Mouse (Mus musculus) lung, embryonic 16.5 days (tissue): ENCODE results near the gene Smarca4. TPM values are rescaled to one million over a fixed set of nuclear protein-coding genes. Genes with fewer than 3 reads are reported as not detected.

Experiments
- ATAC-seq: fragments of 200-750 bp; cut with Nextera tagmentation; 2 replicates; pipeline ENCODE4 v1.8.0; 2017; ENCODE audit warnings: low read depth, mild to moderate bottlenecking, moderate library complexity
- H3K27ac ChIP-seq: fragments of 300-500 bp; sonication (generic); 2 replicates; pipeline ENCODE4 v1.5.1; 2014; ENCODE audit warnings: mild to moderate bottlenecking, control low read depth, low read length
- H3K27me3 ChIP-seq: fragments of 300-500 bp; sonication (generic); 2 replicates; pipeline ENCODE4 v1.6.1; 2014; ENCODE audit warnings: low read depth, low read length, mixed read lengths; ENCODE audit not compliant: control insufficient read depth, insufficient read depth
- H3K36me3 ChIP-seq: fragments of 300-500 bp; sonication (generic); 2 replicates; pipeline ENCODE4 v1.6.1; 2014; ENCODE audit warnings: low read length; ENCODE audit not compliant: control insufficient read depth, insufficient read depth
- H3K4me1 ChIP-seq: fragments of 300-500 bp; sonication (generic); replicated peaks from 2 replicates; pipeline ENCODE4 v1.6.1; 2014; ENCODE audit warnings: low read length, mixed read lengths; ENCODE audit not compliant: control insufficient read depth, insufficient read depth
- H3K4me2 ChIP-seq: fragments of 300-500 bp; sonication (generic); 2 replicates; pipeline ENCODE4 v1.6.1; 2014; ENCODE audit warnings: low read depth, low read length, control low read depth
- H3K4me3 ChIP-seq: fragments of 300-500 bp; sonication (generic); 2 replicates; pipeline ENCODE4 v1.5.1; 2014; ENCODE audit warnings: mild to moderate bottlenecking, low read length, control low read depth
- H3K9ac ChIP-seq: fragments of 300-500 bp; sonication (generic); 2 replicates; pipeline ENCODE4 v1.6.1; 2014; ENCODE audit warnings: low read length, control low read depth
- H3K9me3 ChIP-seq: fragments of 300-500 bp; sonication (generic); 2 replicates; pipeline ENCODE4 v1.6.1; 2016; ENCODE audit warnings: low read length; ENCODE audit not compliant: control insufficient read depth
- WGBS: fragments of 180-500 bp; shearing (Covaris S2); extraction: QIAGEN DNeasy Blood & Tissue Kit; methylation state at CpG from one replicate; pipeline ENCODE4 v1.1.7; 2014; 5-methylcytosine and 5-hydroxymethylcytosine counted together
- polyA plus RNA-seq: library from polyadenylated mRNA; unstranded; fragments of >200 nt; fragmentation: Nextera tagmentation; extraction: Ambion mirVana; gene quantifications from 2 replicates; pipeline ENCODE4 v1.2.1, GENCODE M21; 2015

Smarca4 gene
- 68.3 and 74.0 TPM in 2 replicates for polyA plus RNA-seq

DNA sequence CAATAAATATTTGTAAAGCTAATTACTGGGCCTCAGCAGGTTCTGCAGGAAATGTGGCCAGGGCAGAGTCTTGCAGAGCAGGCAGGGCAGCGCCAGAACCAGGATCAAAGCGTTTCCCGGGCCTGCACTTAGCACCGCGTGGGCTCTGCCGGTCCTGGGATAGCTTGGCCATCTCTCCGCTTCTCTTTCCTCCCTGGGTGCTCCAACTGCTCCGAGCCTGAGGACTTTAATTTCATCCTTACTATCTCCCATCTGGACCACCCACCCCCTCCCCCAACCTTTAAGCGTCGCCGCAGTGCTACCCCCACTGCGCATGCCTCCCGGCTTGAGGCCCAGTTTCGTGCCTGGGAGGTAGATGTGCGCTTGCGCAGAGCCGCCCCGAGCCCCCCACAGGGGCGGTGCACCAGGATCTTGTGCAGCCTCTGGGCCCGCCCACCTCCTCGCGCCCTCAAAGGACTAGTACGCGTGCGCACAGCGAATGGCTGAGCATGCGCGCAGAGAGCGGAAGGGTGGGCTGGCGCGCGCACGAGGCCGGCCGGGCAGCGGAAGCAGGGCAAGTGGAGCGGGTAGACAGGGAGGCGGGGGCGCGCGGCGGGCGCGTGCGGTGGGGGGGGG lies at the start of gene Smarca4:
Gene Smarca4, plus strand, starts transcription at position 553 of the 615 bp plus-strand sequence.
- peak within 1 kb of the TSS; percentile 98 for H3K27ac ChIP-seq
- peak within 1 kb of the TSS; percentile 83 for H3K4me3 ChIP-seq
- no peaks in the 10 kb centered on the region for H3K36me3 ChIP-seq
- peak; percentile 96 for ATAC-seq
- peak within 1 kb of the TSS; percentile 78 for H3K4me2 ChIP-seq
- no peaks in the 10 kb centered on the region for H3K9me3 ChIP-seq
- H3K4me1 ChIP-seq, result peaks cover 7% of the 10 kb centered on the region
- WGBS, result under 1% methylated on average over 35 of the region's 45 CpGs
- no peaks in the 10 kb centered on the region for H3K27me3 ChIP-seq
- peak within 1 kb of the TSS; percentile 94 for H3K9ac ChIP-seq

DNA sequence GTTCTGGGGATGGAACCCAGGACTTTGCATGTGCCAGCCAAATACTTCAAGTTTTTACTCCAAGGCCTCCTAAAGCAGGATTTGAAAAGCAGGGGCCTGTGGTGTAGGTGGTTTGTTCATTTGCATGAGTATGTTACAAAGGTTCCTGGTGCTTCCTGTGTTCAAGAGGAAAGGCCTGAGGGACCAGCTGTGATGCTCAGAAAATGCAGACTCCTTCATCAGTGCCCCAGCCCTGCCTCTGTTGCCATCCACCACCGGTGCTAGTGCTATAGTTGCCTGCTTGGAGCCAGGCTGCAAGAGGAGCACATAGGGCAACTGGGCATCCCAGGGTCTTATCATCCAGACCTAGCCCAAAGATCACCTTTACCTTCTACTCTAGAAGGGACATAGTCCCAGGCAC lies 49.4 kb upstream of the Smarca4 start:
- Histone ChIP-seq H3K9ac (no peak overlapping the region), H3K27me3 (no peaks in the 10 kb centered on the region), H3K4me2 (no peak overlapping the region), H3K27ac (no peak overlapping the region), H3K4me1 (no peaks in the 10 kb centered on the region), H3K4me3 (no peak overlapping the region), H3K36me3 (peaks cover 15% of the 10 kb centered on the region), H3K9me3 (no peaks in the 10 kb centered on the region)
- no peak for ATAC-seq
- 73% methylated on average over 1 of the region's 1 CpGs for whole genome bisulfite sequencing

DNA sequence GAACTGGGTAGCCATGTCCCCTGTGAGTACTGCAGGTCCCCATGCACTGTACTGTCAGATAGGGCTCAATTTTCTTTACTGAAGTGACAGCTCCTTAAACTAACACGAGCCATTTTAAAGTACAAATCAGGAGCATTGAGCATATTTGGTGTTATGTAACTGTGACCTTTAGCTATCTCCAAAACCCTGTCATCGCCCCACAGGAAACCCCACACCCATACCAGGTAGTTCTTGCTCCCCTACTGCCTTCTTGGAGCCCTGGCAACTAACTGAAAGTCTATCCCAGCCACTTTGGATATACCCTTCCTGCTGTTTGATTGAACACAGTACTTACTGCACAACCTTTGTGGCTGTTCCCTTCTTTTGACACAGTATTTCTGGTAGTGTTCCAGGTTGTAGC lies 48.9 kb upstream of the Smarca4 start:
- WGBS, result 74% methylated on average over 2 of the region's 2 CpGs
- H3K4me2 ChIP-seq, result no peak overlapping the region
- no peak for ATAC-seq

DNA sequence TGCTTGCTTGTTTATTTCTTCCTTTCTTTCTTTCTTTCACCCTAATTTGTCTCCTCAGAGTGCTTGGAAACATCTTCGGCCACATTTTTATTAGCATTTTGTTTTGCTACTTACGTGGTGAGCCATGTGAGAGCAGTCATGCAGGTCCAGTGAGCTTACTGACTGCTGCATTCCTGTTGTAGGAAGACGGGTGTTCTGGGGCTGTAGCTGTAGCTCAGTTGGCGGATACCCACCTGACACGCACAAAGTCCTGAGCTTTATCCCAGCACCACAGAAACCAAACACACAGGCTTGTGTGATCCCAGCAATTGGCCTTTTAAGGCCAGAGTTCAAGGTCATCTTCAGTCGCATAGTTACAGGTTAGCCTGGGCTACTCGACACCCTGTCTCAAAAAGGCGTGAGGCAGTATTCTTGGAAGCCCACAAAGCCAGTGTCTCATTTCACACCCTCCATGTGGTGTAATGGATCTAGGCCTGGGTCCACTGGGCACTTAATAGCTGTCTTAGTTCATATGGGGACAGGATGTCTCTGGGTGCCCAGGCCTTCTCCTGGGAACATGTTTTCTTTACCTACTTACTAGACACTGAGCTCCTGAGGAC lies 47.2 kb upstream of the Smarca4 start:
- Histone ChIP-seq H3K4me1 (no peaks in the 10 kb centered on the region), H3K36me3 (peaks cover 19% of the 10 kb centered on the region), H3K9ac (no peak overlapping the region), H3K27ac (no peak overlapping the region), H3K4me2 (no peak overlapping the region), H3K4me3 (no peak overlapping the region), H3K27me3 (no peaks in the 10 kb centered on the region), H3K9me3 (no peaks in the 10 kb centered on the region)
- WGBS, result 86% methylated on average over 8 of the region's 8 CpGs
- no peak for ATAC-seq

More for the DNA sequence above, 48.9 kb upstream of the Smarca4 start:
- Histone ChIP-seq H3K4me3 (no peak overlapping the region), H3K4me1 (no peaks in the 10 kb centered on the region), H3K9me3 (no peaks in the 10 kb centered on the region), H3K27ac (no peak overlapping the region), H3K9ac (no peak overlapping the region), H3K27me3 (no peaks in the 10 kb centered on the region), H3K36me3 (peaks cover 15% of the 10 kb centered on the region)

DNA sequence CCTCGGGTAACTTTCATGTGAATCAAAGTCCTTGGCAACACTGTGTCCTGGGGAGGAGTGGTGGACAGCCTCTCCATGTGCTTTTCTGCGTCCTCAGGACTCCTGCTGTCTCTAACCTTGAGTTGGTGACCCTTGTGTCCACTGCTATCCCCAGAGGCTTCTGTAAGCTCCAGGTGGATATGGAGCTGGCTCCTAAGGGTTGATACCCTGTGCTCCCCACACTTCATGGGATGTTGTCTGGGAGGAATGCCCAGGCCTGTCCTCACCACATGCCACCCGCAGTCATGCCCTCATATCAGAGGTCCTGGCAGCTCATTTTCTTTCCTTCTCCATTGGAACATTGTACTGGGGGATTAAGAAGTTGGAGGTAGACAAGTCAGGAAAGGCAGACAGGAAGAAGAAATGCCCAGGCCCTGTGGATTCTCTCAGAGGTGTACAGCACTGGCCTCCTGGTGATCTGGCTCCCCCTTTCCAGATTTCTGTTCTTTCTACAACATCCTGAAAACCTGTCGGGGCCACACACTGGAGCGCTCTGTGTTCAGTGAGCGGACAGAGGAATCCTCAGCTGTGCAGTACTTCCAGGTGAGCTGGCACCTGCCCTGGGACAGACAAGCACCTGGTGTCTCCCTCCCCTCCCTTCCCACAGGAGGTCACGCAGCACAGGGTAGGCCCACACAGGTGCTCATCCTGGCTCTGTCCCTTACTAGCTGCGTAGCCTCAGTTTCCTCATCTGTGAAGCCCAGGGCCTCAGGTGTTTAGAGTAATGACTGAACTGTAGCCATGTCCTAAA lies 41.8 kb upstream of the Smarca4 start:
- Histone ChIP-seq H3K27ac (no peak overlapping the region), H3K9me3 (no peaks in the 10 kb centered on the region), H3K36me3 (peaks cover 37% of the 10 kb centered on the region), H3K27me3 (no peaks in the 10 kb centered on the region), H3K4me1 (no peaks in the 10 kb centered on the region), H3K4me3 (no peak overlapping the region), H3K4me2 (no peak overlapping the region), H3K9ac (no peak overlapping the region)
- 88% methylated on average over 8 of the region's 8 CpGs for WGBS
- ATAC-seq, result no peak

DNA sequence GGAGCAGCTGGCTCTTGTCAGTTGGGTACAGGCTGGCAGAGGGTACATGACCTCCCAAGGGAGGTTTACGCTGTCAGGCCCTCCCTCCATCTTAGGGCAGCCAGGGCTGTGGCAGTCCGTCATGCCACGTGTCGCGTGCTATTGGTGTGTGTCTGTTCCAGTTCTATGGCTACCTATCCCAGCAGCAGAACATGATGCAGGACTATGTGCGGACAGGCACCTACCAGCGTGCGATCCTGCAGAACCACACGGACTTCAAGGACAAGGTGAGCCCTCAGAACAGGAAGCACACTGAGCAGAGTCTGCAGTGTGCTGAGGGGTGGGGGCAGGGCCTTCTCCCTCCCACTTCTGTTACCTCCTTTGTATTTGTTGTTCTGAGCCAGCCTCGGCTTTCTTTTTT lies 40.7 kb upstream of the Smarca4 start:
- Histone ChIP-seq H3K9ac (no peak overlapping the region), H3K27me3 (no peaks in the 10 kb centered on the region), H3K27ac (no peak overlapping the region), H3K4me3 (no peak overlapping the region), H3K4me1 (no peaks in the 10 kb centered on the region), H3K9me3 (no peaks in the 10 kb centered on the region), H3K4me2 (no peak overlapping the region), H3K36me3 (peaks cover 35% of the 10 kb centered on the region)
- ATAC-seq, result no peak
- 95% methylated on average over 10 of the region's 10 CpGs for WGBS

DNA sequence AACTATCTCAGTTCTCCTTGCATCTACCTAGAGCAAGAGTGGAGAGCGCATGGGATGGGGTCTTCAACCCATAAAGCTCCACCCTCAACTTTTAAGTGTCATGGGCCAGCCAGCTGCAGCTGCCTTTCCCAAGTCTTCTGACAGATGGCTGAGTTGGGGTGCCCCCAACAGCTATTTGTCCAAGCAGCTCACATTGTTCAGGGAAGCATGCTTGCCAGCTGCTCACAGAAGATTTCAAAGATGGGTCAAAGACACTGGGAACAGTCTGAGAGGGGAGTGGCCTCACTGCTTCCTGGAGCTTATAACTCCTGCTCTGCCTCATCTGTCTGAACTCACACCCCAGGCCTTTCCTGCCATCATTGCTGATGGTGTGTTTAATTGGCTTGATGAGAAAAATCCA lies 39.7 kb upstream of the Smarca4 start:
- Histone ChIP-seq H3K4me1 (no peaks in the 10 kb centered on the region), H3K9me3 (no peaks in the 10 kb centered on the region), H3K27me3 (no peaks in the 10 kb centered on the region), H3K4me3 (no peak overlapping the region), H3K36me3 (peaks cover 32% of the 10 kb centered on the region), H3K27ac (no peak overlapping the region), H3K4me2 (no peak overlapping the region), H3K9ac (no peak overlapping the region)
- no peak for ATAC-seq
- 88% methylated on average over 1 of the region's 1 CpGs for WGBS

DNA sequence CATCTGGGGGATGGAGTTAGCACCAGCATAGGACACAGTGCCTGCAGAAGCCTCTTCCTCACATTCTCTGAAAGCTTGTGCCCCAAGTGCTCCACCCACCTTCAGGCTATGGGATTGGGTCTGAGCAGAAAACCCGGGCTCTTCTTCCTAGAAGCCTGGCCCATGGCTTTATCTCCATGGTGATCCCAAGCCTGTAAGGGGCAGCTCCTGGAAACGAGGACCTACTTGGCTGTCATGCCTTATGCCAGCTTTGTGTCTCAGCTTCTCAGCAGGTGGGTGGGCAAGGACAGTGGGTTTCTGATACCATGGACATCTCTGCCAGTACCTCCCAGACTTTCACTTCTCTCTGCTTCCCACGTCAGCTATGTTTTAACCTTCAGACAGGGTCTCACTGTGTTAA lies 37.7 kb upstream of the Smarca4 start:
- Histone ChIP-seq H3K27ac (no peak overlapping the region), H3K9ac (no peak overlapping the region), H3K36me3 (peaks cover 31% of the 10 kb centered on the region), H3K9me3 (no peaks in the 10 kb centered on the region), H3K27me3 (no peaks in the 10 kb centered on the region), H3K4me3 (no peak overlapping the region), H3K4me2 (no peak overlapping the region), H3K4me1 (no peaks in the 10 kb centered on the region)
- no peak for ATAC-seq
- WGBS, result 79% methylated on average over 3 of the region's 3 CpGs

DNA sequence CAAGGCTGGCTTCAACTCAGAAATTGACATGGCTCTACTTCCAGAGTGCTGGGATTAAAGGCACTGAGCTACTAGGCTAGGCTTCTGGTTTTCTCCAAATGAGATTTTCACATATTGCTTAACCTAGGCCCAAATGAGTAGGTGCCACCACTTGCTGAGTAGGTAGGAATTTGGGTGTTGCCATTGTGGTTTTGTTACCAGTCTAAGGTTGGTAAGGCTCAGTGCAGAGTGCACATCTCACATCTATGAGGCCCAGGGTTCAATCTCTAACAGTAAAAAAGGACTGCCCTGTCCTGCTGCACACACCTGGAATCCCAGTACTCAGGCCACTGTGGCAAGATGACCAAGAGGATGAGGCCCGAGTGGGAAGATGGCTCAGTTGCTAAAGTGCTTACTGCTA lies 30.6 kb upstream of the Smarca4 start:
- H3K4me2 ChIP-seq, result no peak overlapping the region
- WGBS, result 88% methylated on average over 1 of the region's 1 CpGs
- peaks cover 52% of the 10 kb centered on the region for H3K36me3 ChIP-seq
- no peak overlapping the region for H3K9ac ChIP-seq
- ATAC-seq, result no peak
- no peaks in the 10 kb centered on the region for H3K27me3 ChIP-seq
- H3K4me1 ChIP-seq, result no peaks in the 10 kb centered on the region
- H3K4me3 ChIP-seq, result no peak overlapping the region
- no peak overlapping the region for H3K27ac ChIP-seq
- H3K9me3 ChIP-seq, result no peaks in the 10 kb centered on the region
